In genomic region chr10:128490232-128490631, GRCm38 (mm10) we compare ENCODE assay signal across 9 mouse cellular contexts. TPM values are rescaled to one million over a fixed set of nuclear protein-coding genes. Genes with fewer than 3 reads are reported as not detected.
DNase-seq lines count a peak whose midpoint lies in the region; ATAC-seq lines count a peak whose summit lies in the region.
"Had no signal": no experiment of that assay in that cellular context is flagged by ENCODE, and none has a peak within 500 bp of the region (broad histone marks: within the 10 kb centered on the region; RNA-seq: fewer than 3 reads in every experiment).

No protein-coding gene starts in this region.

- no peak overlapping the region for H3K4me2 ChIP-seq in neural tube, embryonic 13.5 days
- H3K4me2 ChIP-seq in stomach, embryonic 16.5 days (ENCODE audit: low read depth, low read length) = peak overlapping the region; percentile 76; the same call in 1 of the 2 replicates

- intact Hi-C loops in heart, postnatal 14 days (cut with DNase I) = no loop called here

- H3K36me3 ChIP-seq in neural tube, embryonic 13.5 days = peaks cover 65% of the 10 kb centered on the region
- peaks cover 25% of the 10 kb centered on the region for H3K36me3 ChIP-seq in stomach, embryonic 16.5 days (ENCODE audit: control insufficient read depth, insufficient read depth, low read length)

- peak; percentile 57 to 64 for DNase-seq in heart, adult 18-20 months
- no peak for DNase-seq in heart, adult 8-10 months (ENCODE audit: low spot score)
- no peak for DNase-seq in neural tube, embryonic 10.5 days (ENCODE audit: extremely low spot score, low spot score)
- DNase-seq in heart, postnatal 14 days = peak; percentile 21 to 47
- DNase-seq in thymus, postnatal 0 days (ENCODE audit: low spot score) = no peak
- DNase-seq in frontal cortex, postnatal 25 days (ENCODE audit: low spot score in 2 of 2) = no peak

- H3K9ac ChIP-seq in neural tube, embryonic 13.5 days = peak overlapping the region; percentile 43; the same call in 1 of the 2 replicates
- H3K9ac ChIP-seq in stomach, embryonic 16.5 days (ENCODE audit: low read length) = peak overlapping the region; percentile 62

- H3K4me1 ChIP-seq in neural tube, embryonic 13.5 days (replicated peaks) = peaks cover 39% of the 10 kb centered on the region
- H3K4me1 ChIP-seq in stomach, embryonic 16.5 days (ENCODE audit: control insufficient read depth, insufficient read depth, low read length) = peaks cover 31% of the 10 kb centered on the region

- no peak overlapping the region for H3K4me3 ChIP-seq in neural tube, embryonic 13.5 days
- H3K4me3 ChIP-seq in stomach, embryonic 16.5 days (replicated peaks; ENCODE audit: low read length) = 0 out of 2 replicates have a peak overlapping the region, but pooled peaks have one; percentile 5

- no peak for ATAC-seq in neural tube, embryonic 13.5 days (ENCODE audit: low read depth)
- no peak for ATAC-seq in stomach, embryonic 16.5 days (ENCODE audit: insufficient read depth, low FRiP score)

- H3K9me3 ChIP-seq in neural tube, embryonic 13.5 days = no peaks in the 10 kb centered on the region
- H3K9me3 ChIP-seq in stomach, embryonic 16.5 days (replicated peaks; ENCODE audit: control insufficient read depth, low read length) = no peaks in the 10 kb centered on the region
- H3K9me3 ChIP-seq: G1E had no signal

- 0 out of 2 replicates have a peak overlapping the region, but pooled peaks have one; percentile 23 for H3K27ac ChIP-seq in neural tube, embryonic 13.5 days (replicated peaks)
- peak overlapping the region; percentile 99 for H3K27ac ChIP-seq in stomach, embryonic 16.5 days (ENCODE audit: low read length)

- 74% methylated on average over 5 of the region's 5 CpGs for WGBS in neural tube, embryonic 13.5 days
- WGBS in stomach, embryonic 16.5 days = 24% methylated on average over 5 of the region's 5 CpGs

- no peaks in the 10 kb centered on the region for H3K27me3 ChIP-seq in neural tube, embryonic 13.5 days
- no peaks in the 10 kb centered on the region for H3K27me3 ChIP-seq in stomach, embryonic 16.5 days (ENCODE audit: control insufficient read depth, insufficient read depth, low read length)

RNA-seq across cellular contexts. Expression of gene Myl6, which starts 3.7 kb away (rescaled TPM):
- total RNA-seq in heart, adult 18-20 months (2021) = 100 to 1,000 TPM; 253 to 273 TPM
- 100 to 1,000 TPM; 202 to 251 (median 236) TPM for total RNA-seq in heart, adult 8-10 months (2022)
- polyA plus RNA-seq in neural tube, embryonic 13.5 days (2015; fragmentation: Nextera tagmentation; extraction: Ambion mirVana) = 1,017 and 1,105 TPM in 2 replicates
- total RNA-seq in heart, postnatal 14 days (2021) = 100 to 1,000 TPM; 357 to 392 TPM
- 2,126 and 2,216 TPM in 2 replicates for polyA plus RNA-seq in stomach, embryonic 16.5 days (2015; fragmentation: Nextera tagmentation; extraction: Ambion mirVana)
- polyA plus RNA-seq in thymus, postnatal 0 days (2015; fragmentation: Nextera tagmentation; extraction: Ambion mirVana) = 963 and 1,020 TPM in 2 replicates

RNA-seq across cellular contexts. Expression of gene Myl6b, which starts 8.3 kb away (rescaled TPM):
- total RNA-seq in heart, adult 18-20 months (2021) = 1 to 10 TPM; 3.2 to 3.3 TPM
- total RNA-seq in heart, adult 8-10 months (2022) = 1 to 10 TPM; 3.2 to 4.1 (median 3.4) TPM
- 4.1 and 5.0 TPM in 2 replicates for polyA plus RNA-seq in neural tube, embryonic 13.5 days (2015; fragmentation: Nextera tagmentation; extraction: Ambion mirVana)
- 1 to 10 TPM; 3.3 to 4.3 TPM for total RNA-seq in heart, postnatal 14 days (2021)
- 2.7 and 3.9 TPM in 2 replicates for polyA plus RNA-seq in stomach, embryonic 16.5 days (2015; fragmentation: Nextera tagmentation; extraction: Ambion mirVana)
- 3.8 and 5.2 TPM in 2 replicates for polyA plus RNA-seq in thymus, postnatal 0 days (2015; fragmentation: Nextera tagmentation; extraction: Ambion mirVana)

RNA-seq across cellular contexts. Expression of gene Smarcc2, which starts 31.2 kb away (rescaled TPM):
- 10 to 100 TPM; 75.4 to 75.8 TPM for total RNA-seq in heart, adult 18-20 months (2021)
- total RNA-seq in heart, adult 8-10 months (2022) = 10 to 100 TPM; 76.2 to 83.2 (median 79.1) TPM
- polyA plus RNA-seq in neural tube, embryonic 13.5 days (2015; fragmentation: Nextera tagmentation; extraction: Ambion mirVana) = 176 and 184 TPM in 2 replicates
- 10 to 100 TPM; 76.6 to 80.5 TPM for total RNA-seq in heart, postnatal 14 days (2021)
- 59.5 and 62.4 TPM in 2 replicates for polyA plus RNA-seq in stomach, embryonic 16.5 days (2015; fragmentation: Nextera tagmentation; extraction: Ambion mirVana)
- polyA plus RNA-seq in thymus, postnatal 0 days (2015; fragmentation: Nextera tagmentation; extraction: Ambion mirVana) = 37.2 and 41.7 TPM in 2 replicates

RNA-seq across cellular contexts. Expression of gene Esyt1, which starts 35.4 kb away (rescaled TPM):
- total RNA-seq in heart, adult 18-20 months (2021) = 10 to 100 TPM; 15.9 to 19.9 TPM
- total RNA-seq in heart, adult 8-10 months (2022) = 10 to 100 TPM; 16.5 to 17.5 (median 17.1) TPM
- polyA plus RNA-seq in neural tube, embryonic 13.5 days (2015; fragmentation: Nextera tagmentation; extraction: Ambion mirVana) = 31.5 and 35.1 TPM in 2 replicates
- total RNA-seq in heart, postnatal 14 days (2021) = 10 to 100 TPM; 22.3 to 23.6 TPM
- polyA plus RNA-seq in stomach, embryonic 16.5 days (2015; fragmentation: Nextera tagmentation; extraction: Ambion mirVana) = 32.9 TPM in 2 replicates
- 43.2 and 44.6 TPM in 2 replicates for polyA plus RNA-seq in thymus, postnatal 0 days (2015; fragmentation: Nextera tagmentation; extraction: Ambion mirVana)

RNA-seq across cellular contexts. Expression of gene Zc3h10, which starts 57.3 kb away (rescaled TPM):
- total RNA-seq in heart, adult 18-20 months (2021) = 1 to 10 TPM; 7.7 to 8.2 TPM
- 1 to 10 TPM; 5.7 to 9.9 (median 6.8) TPM for total RNA-seq in heart, adult 8-10 months (2022)
- 19.4 and 19.9 TPM in 2 replicates for polyA plus RNA-seq in neural tube, embryonic 13.5 days (2015; fragmentation: Nextera tagmentation; extraction: Ambion mirVana)
- total RNA-seq in heart, postnatal 14 days (2021) = 1 to 10 TPM; 7.0 to 8.4 TPM
- polyA plus RNA-seq in stomach, embryonic 16.5 days (2015; fragmentation: Nextera tagmentation; extraction: Ambion mirVana) = 10.7 and 10.8 TPM in 2 replicates
- 17.8 and 18.8 TPM in 2 replicates for polyA plus RNA-seq in thymus, postnatal 0 days (2015; fragmentation: Nextera tagmentation; extraction: Ambion mirVana)

Comparison
In these comparisons a context has a peak if more than half of its experiments do, and no peak if none do; other contexts are left out.
1. DNase-seq: peak in heart, adult 18-20 months (2 of 2) and heart, postnatal 14 days (2 of 2); none in heart, adult 8-10 months (single experiment), neural tube, embryonic 10.5 days (single experiment), thymus, postnatal 0 days (single experiment) and frontal cortex, postnatal 25 days (0 of 2).